Mouse (Mus musculus) gastrocnemius, adult 8-10 months (tissue): Measurements from ENCODE around the gene Mex3d. TPM values are rescaled to one million over a fixed set of nuclear protein-coding genes. Genes with fewer than 3 reads are reported as not detected.

Experiments
- DNase-seq, 2 experiments: peaks; one replicate each; pipeline ENCODE4 v3.0.0; 2022; ENCODE audit warnings: low spot score in 2 of 2
- total RNA-seq, 4 experiments: library from RNA; stranded (reverse); gene quantifications; 2 replicates each; pipeline ENCODE4 v1.2.4; 2022

The Mex3d gene
- total RNA-seq, 4 experiments from 2014 or later = 4.2 to 6.3 (median 4.7) TPM

- no peak for DNase-seq
These were observed 25.4 kb upstream of the Mex3d start for GRCm38 (mm10) chr10:80412656-80413541.

DNA sequence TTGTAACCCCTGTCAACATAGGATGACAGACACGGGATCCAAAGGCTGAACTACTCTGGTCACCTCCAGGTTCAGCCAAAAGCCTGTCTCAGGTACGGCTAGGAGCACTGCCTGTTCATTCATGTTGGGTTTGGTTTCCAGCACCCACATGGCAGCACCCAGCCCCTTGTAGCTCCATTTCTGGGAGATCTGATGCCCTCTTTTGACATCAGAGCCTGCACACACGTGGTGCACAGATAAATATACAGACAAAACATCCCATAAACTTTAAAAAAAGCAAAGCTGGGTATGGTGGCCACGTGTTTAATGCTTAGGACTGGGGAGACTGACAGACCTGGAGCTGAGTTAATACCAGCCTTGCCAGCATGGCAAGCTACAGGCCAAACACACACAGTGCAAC, 20.5 kb upstream of the Mex3d start:
- DNase-seq = no peak

DNA sequence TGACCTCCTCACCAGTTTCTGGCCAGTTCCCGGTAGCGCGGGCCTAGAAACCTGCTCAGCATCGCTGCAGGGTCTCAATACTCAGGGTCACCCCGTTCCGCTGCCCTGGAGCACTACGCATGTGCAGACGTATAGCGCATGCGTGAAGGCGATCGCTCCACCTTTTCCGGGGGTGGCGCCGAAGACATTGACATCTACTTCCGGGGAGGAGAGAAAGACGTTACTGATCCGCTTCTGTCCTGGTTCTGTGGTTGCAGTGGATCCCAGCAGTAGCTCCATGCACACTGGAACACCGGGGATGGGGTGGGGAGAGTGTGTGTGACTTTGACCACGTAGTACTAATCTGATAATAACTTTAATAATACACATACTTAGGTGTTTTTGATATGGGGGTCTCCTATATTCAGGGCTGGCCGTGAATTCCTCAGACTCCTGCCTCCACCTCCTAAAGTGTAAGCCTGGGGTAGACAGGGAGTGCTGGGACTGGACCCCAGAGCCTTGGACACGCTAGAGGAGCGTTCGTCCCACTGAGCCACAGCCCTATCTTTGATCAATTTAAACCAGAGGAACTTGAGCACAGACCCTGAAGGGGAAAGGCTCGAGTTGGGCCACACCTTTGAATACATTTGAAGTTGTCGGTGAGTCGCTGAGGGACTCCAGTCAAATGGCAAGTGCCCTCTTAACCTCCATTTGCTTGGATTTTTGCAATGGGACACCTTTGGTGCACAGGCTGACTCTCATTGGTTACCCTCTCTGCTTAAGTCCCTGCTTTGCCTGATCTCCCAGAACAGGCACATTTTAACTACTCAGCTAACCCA, 19.4 kb upstream of the Mex3d start, which contains the start of gene Uqcr11:
TSS of gene Uqcr11 (minus strand) at position 147 of the 818 bp plus-strand sequence.
- peak; percentile 82 to 90 for DNase-seq

GRCm38 (mm10) chr10:80405481-80406173, 18.2 kb upstream of the Mex3d start:
- no peak for DNase-seq

DNA sequence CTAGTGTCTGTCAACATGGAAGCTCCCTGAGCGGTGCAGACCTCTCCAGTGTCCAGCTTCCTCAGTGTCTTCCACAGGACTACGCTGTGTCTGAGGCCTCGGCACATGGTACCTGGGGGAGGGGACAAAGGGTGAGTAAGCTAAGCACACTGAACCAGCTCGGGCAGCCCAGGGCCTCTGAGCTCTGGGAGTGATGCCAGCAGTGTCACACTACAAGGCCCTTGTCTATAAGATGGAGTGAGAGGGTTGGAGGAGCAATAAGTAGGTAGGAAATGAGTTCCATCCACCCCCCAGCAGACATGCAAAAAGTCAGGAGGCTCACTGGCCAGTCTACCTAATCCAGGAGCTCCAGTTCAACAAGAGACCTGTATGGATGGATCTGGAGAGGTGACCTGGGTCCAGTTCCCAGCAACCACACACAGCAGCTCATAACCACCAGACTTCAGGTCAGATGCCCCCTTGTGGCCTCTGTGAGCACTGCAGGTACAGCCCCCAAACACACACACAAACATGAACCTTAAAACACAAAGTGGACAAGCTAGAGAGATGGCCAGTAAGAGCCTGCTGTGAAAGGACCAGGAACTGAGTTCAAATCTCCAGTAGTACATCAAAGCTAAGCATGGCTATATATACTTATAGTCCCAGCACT, 15.7 kb upstream of the Mex3d start:
- no peak for DNase-seq

- DNase-seq = no peak
These were observed 13.3 kb upstream of the Mex3d start for GRCm38 (mm10) chr10:80400704-80401161.

DNA sequence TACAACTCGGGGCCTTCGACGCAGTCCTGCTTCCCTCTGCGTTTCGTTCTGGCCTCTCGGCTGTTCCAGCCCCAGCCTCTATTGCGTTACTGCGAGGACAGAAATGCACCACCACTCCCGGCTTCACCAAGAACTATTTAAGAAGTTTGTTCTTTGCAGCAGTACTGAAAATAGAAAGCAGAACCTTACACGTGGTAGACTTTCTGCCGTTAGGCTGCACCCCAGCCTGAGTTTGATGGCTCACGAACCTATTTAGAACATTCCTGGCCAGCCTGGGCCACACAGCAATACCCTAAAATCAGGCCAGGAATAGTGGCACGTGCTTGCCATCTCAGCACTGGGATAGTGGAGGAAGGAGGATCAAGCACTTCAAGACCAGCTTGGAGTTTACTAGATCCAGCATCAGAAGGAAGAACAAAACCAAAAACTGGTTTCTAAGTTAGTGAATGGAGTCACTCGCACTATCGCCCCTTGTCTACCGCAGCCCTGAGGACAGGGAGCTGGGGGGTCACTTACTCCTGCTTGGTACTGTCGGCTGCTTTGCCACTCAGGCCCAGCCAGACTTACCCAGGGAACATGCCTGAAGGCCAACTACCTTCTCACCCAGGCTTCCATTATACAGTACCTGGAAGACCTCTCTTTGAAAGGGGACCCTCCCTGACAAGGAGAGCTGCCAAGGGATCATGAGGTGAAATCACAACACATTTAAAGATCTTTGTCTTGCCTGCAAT, 12.7 kb upstream of the Mex3d start:
- no peak for DNase-seq

DNA sequence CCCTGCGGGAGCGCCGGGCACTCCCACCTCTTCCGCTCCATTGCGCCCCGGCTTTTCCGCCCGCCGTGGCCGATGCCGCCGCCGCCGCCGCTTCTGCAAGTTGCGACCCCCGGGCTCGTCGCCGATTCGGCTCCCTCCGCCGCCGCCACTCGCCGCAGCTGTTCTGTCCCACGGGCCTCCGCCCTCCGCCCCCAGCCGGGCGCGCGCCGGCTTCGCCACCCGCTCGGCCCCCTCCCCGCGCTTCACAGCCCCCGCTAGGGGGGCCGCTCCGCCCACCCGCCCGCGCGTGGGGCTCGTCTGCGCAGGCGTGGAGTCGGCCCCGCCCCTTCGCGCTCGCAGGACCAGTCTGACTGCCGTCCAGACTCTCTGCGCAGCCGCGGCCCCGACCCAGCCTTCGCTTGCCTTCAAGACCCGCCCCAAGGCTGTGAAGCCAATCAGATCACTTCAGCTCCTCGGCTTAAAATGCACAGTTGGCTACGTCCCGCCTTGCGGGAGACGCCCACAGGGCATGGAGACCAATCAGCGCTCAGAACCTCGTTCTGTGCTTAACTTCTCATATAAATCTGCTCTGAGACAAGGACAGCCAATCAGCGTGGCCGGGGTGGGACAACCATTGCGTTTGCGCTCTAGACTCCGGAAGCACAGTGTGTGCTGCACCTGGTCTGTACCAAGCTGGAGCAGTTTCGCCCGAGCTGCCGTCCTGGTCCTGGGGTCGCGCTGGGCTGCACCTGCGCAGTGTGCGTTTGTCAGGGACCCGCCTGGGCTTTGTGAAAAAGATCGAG, 11.9 kb upstream of the Mex3d start, which contains the start of gene Mbd3:
TSS of gene Mbd3 (minus strand) at position 360 of the 782 bp plus-strand sequence.
- peak; percentile 100 for DNase-seq

DNA sequence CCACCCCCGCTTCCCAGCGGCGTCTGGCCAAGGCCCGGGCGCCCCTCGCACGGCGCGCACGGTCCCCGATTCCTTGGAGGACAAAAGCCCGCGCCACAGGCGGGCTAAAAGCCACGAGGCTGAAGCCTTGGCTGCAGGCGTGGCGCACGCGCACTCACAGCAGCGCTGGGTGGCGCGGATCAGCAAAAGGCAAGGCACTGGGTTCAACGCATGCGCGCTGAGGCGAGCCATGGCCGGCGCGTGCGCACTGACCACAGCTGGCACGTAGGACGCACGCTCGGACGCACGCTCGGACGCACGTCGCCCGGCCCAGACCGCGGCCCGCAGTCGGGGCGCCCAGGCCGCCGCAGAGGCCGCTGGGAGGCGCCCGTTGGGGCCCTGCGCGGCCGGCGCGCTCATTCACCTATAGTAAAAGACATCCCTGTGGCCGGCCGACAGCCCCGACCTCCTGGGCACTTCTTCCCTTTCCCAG, 11.3 kb upstream of the Mex3d start:
- DNase-seq = peak; percentile 94 to 98

- DNase-seq = no peak
These were observed 10.7 kb upstream of the Mex3d start for GRCm38 (mm10) chr10:80398174-80398535.

DNA sequence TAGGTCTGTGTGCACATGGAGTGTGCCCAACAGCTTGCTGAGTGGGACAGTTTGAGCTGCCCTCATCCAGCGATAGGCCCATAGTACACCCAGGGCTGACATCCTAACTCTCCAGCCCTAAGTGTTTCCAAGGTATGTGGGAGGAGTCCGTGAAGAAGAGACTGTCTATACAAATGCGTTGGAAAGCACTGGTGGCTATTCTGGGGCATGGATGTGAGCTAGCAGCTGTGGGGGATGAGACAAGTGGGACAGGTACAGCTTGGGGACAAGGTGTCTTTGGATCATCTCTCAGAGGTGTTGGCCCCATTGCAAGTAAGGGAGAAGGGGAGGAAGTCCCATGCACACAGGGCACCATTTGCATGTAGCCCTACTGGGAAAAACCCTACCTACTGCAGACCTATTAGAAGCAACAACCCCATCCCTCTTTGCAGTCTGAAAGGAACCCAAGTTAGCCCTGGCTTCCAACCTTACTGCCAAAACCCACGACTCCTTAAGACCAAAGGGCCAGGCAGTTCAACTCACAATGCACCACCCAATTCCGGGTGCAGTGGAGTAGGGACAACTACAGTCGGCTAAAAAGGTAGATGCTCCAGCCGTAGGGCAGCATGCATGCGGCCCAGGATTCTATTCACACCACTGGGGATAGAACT, 10.2 kb upstream of the Mex3d start:
- DNase-seq = no peak

GRCm38 (mm10) chr10:80396822-80397523, 9.5 kb upstream of the Mex3d start:
- no peak for DNase-seq

DNA sequence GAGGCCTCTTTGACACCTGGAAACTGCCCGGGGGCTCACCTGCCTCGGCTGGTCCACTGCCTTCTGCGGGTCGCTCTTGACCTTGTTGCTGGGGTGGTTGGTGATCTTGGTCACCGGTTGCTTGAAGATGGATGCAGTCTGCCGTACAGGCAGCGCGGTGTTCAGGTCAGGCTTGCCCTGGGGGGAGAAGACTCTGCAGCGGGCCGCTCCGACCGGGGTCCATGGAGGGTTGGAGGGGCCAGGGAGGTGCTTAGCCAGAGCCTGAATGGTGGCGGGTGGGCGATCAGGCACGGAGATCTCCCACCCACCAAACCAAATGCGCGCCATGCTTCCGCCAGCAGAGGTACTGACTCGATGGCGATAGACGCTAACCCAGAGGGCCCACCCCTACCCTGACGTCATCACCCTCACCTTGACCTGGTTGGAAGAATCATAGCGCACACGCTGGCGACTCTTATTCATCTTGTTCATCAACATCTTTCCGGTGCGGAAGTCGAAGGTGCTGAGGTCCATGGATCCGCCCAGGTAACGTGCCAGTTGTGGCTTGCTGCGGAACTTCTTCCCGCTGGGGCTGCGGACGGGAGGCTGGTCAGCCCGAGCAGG, 7.7 kb upstream of the Mex3d start:
- DNase-seq = no peak

- DNase-seq = no peak
These were observed 5.2 kb upstream of the Mex3d start for GRCm38 (mm10) chr10:80392687-80393086.

DNA sequence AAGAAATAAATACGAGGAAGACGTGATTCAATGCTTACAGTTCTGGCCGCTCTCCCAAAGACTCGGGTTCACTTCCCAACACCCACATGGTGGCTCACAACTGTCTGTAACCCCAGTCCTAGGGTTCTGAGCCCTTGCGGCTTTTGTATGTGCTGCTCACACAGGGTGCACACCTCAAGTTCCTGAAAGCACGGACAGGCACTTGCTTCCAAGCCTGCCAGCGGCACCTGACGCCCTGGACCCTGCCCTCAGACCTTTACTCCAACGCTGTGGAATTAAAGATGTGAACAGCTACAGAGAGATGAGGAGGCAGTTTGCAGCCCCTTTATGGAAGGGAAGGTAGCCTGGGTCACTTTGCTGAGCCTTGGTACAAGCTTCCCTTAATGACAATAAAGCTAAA, 3.2 kb upstream of the Mex3d start:
- DNase-seq = no peak

GRCm38 (mm10) chr10:80389185-80389708, 1.8 kb upstream of the Mex3d start:
- no peak for DNase-seq

- no peak for DNase-seq
These were observed 1.3 kb upstream of the Mex3d start for GRCm38 (mm10) chr10:80388731-80389130.
